Mouse (Mus musculus) layer of hippocampus, postnatal 10 days (tissue): ENCODE measurements around the gene Ddx6. TPM values are rescaled to one million over a fixed set of nuclear protein-coding genes. Genes with fewer than 3 reads are reported as not detected.
"Not testable (repeated sequence)": the region's sequence is repeated elsewhere in the genome, so short reads cannot be mapped to it uniquely, and the experiment has no call there.

Experiments
- DNase-seq, 2 experiments: peaks; one replicate each; pipeline ENCODE4 v3.0.0; 2021; ENCODE audit warnings: low spot score in 2 of 2
- long read RNA-seq: library from polyadenylated mRNA; stranded (forward); transcript quantifications from one replicate; pipeline ENCODE4 v2.0.0, GENCODE M21; 2023
- total RNA-seq, 2 experiments: library from RNA; stranded (reverse); gene quantifications; 2 replicates each; pipeline ENCODE4 v1.2.3; 2021

The Ddx6 gene
- 100 to 1,000 TPM; 112 to 113 TPM for total RNA-seq
- long read RNA-seq, full-length matches to known transcripts: 1 of 21 reads
- long read RNA-seq, partial matches to known transcripts: 1 of 21 reads
- long read RNA-seq, other reads (novel, unspliced or antisense): 19 of 21 reads

- DNase-seq: peak; percentile 76 to 81
Observed at GRCm38 (mm10) chr9:44604779-44605615, at the start of gene Ddx6. Gene Ddx6, plus strand, starts transcription at chr9:44604892.

DNA sequence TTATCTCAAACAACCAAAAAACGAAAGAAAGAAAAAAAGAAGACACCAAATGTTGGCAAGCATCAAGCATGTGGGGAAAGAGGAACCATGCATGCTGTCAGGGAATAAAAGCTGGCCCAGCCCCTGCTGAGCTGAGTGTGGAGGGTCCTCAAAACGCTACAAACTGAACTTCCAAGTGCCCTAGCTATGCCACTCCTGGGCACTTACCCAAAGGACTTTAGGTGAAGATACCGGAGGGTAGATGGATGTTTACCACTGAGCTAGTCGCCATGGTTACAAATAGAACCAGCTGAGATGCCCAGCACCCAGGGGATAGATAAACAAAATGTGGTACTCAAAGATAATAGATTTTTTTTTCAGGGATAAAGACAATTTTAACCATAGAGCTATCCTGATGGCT, 43.1 kb upstream of the Ddx6 start, which contains the start of gene Cxcr5:
Cxcr5 (minus strand) TSS at position 281 of the 400 bp plus-strand sequence.
- DNase-seq: no peak

GRCm38 (mm10) chr9:44562936-44563335, 41.8 kb upstream of the Ddx6 start:
- DNase-seq: no peak

DNA sequence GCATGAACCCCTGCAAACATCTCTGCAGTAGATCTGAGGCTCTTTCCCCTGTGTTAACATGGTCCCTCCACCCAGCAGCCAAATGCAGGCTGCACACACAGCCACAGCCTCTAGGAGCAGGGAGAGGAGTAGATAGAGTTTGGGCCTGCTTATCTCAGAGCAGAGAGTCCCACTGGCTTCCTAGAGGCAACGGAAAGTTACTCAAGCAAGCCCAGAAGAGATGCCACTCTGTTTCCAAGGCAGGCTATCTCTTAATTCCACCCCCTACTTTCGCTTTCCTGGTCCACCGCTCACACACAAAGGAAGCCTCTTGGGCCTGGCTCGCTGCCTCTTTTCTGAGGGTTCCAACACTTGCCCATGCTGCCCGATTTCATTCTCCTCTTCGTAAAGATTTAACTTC, 39.3 kb upstream of the Ddx6 start:
- no peak for DNase-seq

DNA sequence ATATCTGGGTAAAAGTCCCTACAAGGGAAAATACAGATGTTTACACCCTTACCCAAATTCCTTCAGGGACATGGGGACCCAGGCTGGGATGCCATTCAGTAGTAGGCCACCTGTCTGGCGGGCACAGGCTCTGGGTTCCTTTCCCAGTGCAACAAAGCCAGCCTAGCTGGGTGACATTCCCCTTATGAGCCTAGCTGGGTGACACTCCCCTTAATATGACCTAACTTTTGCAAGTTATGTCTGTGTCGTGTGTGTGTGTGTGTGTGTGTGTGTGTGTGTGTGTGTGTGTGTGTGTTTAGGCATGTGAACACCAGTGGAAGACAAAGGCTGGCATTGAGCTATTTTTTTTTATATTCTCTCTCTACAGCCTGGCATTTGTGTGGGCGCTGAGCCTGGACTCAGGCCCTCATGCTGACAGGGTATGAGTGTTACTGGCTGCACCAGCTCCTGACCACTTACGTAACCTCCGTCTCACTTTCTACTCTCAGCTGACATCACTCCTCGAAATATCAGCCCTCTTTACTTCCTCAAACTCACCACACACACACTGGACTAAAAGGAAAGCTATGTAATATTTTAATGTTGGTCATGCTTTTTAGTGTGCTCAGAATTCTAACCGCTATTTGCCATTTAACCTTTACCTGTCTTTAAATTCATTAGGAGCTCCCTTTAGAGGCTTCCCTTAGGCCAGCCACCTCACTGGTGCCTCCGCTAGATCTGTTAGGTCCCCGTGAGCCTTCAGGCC, 37.2 kb upstream of the Ddx6 start:
- DNase-seq: no peak

DNA sequence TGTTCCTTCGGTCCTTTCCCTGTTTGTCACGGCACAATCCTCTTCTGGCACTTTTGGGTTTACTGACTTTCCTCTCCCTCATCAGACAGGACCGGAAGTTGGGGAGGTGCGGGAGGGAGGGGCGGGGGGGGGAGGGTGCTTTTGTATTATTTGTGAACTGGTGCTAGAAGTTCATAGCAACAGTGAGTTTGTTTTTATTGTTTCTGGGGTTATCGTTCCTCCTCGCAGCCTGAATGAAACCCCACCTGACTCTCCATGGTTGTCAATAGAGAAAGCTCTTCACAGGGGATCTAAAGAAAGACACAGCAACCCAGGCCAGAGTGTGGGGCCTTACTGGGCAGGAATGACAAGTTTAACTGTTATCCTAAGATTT, 36.6 kb upstream of the Ddx6 start:
- DNase-seq: no peak

- DNase-seq: no peak
Observed at GRCm38 (mm10) chr9:44570939-44571382, 33.7 kb upstream of the Ddx6 start.

GRCm38 (mm10) chr9:44573306-44573705, 31.4 kb upstream of the Ddx6 start:
- no peak for DNase-seq

- no peak for DNase-seq
Observed at GRCm38 (mm10) chr9:44575095-44575494, 29.6 kb upstream of the Ddx6 start.

DNA sequence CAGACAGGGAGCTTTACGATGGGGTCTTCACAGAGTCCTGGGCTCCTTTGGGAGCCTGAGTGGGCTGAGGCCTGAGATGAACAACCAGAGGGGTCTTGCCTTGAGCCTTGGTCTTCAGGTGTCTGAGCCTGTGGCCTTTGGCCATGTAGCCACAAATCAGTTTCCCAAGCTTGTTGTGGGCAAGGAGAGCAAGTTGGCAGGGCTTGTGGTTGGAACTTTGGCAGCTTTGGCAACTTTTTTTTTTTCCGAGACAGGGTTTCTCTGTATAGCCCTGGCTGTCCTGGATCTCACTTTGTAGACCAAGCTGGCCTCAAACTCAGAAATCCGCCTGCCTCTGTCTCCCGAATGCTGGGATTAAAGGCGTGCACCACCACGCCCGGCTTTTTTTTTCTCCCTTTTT, 28.6 kb upstream of the Ddx6 start:
- not testable (repeated sequence) for DNase-seq

DNA sequence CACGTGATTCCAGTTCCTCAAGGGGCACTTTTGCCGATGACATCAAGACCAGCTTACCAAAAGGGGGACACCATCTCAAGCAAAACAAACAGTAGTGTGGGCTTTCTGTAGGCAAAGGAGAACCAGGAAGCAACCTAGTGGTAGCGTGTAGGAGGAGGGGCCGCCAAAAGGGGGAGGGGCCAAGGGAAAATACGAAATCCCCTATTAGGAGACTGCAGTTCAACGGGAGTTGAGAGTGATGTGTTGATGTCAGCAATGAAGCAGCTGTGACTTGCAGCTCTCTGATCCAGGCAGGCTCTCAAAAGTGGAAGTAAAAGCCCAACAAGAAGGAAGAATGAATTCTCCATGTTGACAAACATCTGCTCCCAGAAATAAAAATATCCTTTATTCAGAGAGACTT, 25.3 kb upstream of the Ddx6 start:
- DNase-seq: no peak

DNA sequence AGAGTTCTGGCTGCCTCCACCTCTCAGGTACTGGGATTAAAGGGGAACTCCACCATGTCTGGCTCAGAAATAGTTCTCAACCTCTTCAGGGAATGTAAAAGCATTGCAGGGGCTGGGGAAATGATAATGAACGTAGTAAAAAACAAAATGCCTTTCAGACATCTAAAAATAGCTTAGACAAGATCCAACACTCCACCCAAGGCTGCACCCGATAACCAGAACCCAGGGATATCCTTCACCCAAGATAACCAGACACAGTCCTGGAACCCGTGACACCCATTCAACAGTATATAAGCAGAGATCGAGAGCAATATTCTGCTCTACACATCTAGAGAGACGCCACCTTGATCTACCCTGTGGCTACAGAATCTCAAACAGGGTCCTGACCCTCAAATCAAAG, 24.6 kb upstream of the Ddx6 start:
- DNase-seq: no peak

DNA sequence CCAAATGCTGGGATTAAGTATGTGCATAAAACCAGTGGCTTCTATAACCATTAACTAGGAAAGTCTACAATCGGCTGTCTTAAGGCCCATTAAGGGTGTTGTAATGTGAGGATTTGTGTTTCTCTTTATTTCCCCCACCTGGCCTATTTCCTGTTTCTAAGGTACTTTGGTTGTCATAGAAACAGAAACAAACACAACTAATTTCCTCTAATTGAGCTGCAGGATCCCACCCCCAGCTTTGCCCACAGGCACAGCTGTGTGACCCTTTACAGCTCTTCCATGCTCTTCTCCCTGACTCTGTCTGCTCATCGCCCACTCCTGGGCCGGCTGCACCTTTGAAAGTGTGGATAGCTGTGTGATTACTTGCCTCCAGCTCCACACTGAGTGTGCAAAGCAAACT, 23.3 kb upstream of the Ddx6 start:
- DNase-seq: no peak

- DNase-seq: no peak
Observed at GRCm38 (mm10) chr9:44582390-44582789, 22.3 kb upstream of the Ddx6 start.

DNA sequence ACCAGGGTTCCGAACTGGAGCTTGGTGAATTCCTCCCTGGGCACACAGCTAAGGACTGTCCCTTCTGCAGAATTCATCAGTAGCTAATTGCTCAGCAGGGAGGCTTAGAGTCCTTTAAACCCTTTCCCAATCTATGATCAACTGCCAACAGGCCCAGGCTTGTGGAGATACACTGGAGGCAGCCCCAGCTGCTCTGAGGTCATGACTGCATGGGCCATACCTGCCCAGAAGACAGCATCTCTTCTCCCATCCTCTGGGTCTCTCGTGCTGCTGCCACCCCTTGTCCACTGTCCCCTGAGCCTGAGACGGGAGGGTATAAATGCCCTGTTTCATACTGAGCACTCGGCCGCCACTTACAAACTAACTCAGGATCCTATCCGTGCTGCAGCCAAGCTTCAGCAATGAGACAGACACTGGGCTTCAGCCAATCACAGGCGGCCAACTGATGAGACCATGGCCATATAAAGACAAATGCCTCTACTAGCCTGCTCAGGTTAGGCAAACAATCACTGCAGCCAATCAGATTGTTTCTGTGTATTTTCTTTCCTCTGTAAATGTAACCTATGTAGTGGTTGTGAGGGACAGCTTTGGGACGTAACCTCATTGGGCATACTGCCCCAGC, 17.9 kb upstream of the Ddx6 start:
- DNase-seq: no peak

DNA sequence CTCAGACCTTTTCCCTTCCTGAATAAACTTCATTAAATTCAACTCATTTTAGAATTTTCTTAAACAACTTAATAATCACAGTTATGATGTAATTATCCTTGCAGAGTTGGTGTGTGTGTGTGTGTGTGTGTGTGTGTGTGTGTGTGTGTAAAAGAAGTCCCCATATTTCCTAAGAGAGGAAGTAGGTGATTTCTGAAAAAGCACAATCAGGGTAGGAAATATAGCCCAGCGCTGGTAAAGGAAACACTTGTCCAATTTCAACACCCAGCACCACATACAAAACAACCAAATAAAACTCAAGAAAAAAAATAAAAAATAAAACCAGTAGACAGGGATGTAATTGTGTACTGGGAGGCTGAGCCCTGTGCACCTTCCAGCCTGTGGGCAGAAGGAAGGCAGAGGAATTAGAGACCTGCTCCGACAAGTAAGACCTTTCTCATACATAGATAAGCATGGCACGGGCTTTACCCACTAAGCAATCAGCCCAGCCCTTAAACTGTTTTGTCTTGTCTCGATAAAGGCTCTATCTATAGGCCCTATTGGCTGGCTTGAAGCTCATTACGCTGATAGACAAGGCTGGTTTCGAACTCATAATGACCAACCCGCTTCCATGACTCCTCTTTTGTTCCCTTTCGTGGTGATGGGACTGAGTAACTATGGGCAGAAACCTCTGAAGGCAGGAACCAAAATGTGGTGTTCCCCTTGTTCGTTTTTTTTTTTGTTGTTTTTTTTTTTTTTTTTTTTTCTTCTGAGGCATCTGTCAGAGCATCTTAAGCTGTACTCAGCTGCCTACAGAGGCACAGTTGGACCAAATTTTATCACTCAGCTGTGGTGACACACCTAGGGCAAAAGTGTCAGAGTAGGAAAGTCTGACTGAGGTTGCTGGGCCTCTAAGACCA, 17.2 kb upstream of the Ddx6 start:
- DNase-seq: no peak

GRCm38 (mm10) chr9:44588605-44589004, 16.1 kb upstream of the Ddx6 start:
- no peak for DNase-seq

GRCm38 (mm10) chr9:44589095-44589494, 15.6 kb upstream of the Ddx6 start:
- DNase-seq: no peak

- no peak for DNase-seq
Observed at GRCm38 (mm10) chr9:44590969-44591368, 13.7 kb upstream of the Ddx6 start.

DNA sequence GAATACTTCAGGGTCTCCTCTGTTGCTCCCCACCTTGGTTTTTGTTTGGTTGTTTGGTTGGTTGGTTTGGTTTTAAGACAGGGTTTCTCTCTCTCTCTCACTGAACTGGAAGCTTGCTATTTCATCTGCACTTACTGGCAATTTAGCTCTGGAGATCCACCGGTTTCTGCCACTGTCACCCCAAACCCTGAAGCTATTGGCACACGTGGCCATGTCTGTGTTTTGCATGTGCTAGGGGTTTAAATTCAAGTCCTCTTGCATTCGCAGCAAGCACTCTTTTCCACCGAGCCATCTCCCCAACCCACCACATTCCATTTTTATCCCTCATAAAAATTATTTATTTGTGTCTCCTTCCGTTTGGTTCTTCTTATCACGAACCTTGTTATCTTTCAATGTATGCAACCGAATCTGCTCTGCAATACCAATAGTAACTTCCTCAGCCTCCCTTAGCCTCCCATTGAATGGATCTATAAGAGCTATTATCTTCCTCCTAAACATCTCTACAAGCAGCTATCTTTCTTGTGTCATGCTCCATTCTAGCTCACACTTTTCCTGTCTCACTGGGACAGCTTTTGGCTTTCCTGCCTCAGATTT, 13.0 kb upstream of the Ddx6 start:
- DNase-seq: no peak
